Mouse (Mus musculus) hindbrain, embryonic 16.5 days (tissue): ENCODE measurements at regions not wholly inside any gene's neighbourhood (a gene's known extent, or its start where the extent isn't known, plus 50 kb on each side); places are given as distances from the start of the nearest gene placed in this dataset.

Experiments
- ATAC-seq: fragments of 200-750 bp; cut with Nextera tagmentation; 2 replicates; pipeline ENCODE4 v1.8.0; 2017; ENCODE audit warnings: moderate TSS enrichment, moderate library complexity
- H3K27ac ChIP-seq: fragments of 300-500 bp; sonication (generic); 2 replicates; pipeline ENCODE4 v1.5.1; 2014; ENCODE audit warnings: low read depth, mild to moderate bottlenecking, control low read depth, low read length, moderate library complexity
- H3K27me3 ChIP-seq: fragments of 300-500 bp; sonication (generic); replicated peaks from 2 replicates; pipeline ENCODE4 v1.6.1; 2014; ENCODE audit warnings: low read length; ENCODE audit not compliant: control insufficient read depth, insufficient read depth
- H3K36me3 ChIP-seq: fragments of 300-500 bp; sonication (generic); 2 replicates; pipeline ENCODE4 v1.6.1; 2014; ENCODE audit warnings: mild to moderate bottlenecking, low read length, moderate library complexity, mixed read lengths; ENCODE audit not compliant: control insufficient read depth, insufficient read depth
- H3K4me1 ChIP-seq: fragments of 300-500 bp; sonication (generic); 2 replicates; pipeline ENCODE4 v1.6.1; 2014; ENCODE audit warnings: low read depth, low read length; ENCODE audit not compliant: control insufficient read depth, insufficient read depth
- H3K4me2 ChIP-seq: fragments of 300-500 bp; sonication (generic); 2 replicates; pipeline ENCODE4 v1.6.1; 2014; ENCODE audit warnings: mild to moderate bottlenecking, low read length, control low read depth, moderate library complexity
- H3K4me3 ChIP-seq: fragments of 300-500 bp; sonication (generic); 2 replicates; pipeline ENCODE4 v1.5.1; 2014; ENCODE audit warnings: mild to moderate bottlenecking, low read length, control low read depth, moderate library complexity
- H3K9ac ChIP-seq: fragments of 300-500 bp; sonication (generic); 2 replicates; pipeline ENCODE4 v1.6.1; 2014; ENCODE audit warnings: low read depth, mild to moderate bottlenecking, control low read depth, low read length, moderate library complexity
- H3K9me3 ChIP-seq: fragments of 300-500 bp; sonication (generic); 2 replicates; pipeline ENCODE4 v1.6.1; 2014; ENCODE audit warnings: mild to moderate bottlenecking, low read length, moderate library complexity; ENCODE audit not compliant: control insufficient read depth
- WGBS: fragments of 180-500 bp; shearing (Covaris S2); extraction: QIAGEN DNeasy Blood & Tissue Kit; methylation state at CpG from one replicate; pipeline ENCODE4 v1.1.7; 2014; 5-methylcytosine and 5-hydroxymethylcytosine counted together

DNA sequence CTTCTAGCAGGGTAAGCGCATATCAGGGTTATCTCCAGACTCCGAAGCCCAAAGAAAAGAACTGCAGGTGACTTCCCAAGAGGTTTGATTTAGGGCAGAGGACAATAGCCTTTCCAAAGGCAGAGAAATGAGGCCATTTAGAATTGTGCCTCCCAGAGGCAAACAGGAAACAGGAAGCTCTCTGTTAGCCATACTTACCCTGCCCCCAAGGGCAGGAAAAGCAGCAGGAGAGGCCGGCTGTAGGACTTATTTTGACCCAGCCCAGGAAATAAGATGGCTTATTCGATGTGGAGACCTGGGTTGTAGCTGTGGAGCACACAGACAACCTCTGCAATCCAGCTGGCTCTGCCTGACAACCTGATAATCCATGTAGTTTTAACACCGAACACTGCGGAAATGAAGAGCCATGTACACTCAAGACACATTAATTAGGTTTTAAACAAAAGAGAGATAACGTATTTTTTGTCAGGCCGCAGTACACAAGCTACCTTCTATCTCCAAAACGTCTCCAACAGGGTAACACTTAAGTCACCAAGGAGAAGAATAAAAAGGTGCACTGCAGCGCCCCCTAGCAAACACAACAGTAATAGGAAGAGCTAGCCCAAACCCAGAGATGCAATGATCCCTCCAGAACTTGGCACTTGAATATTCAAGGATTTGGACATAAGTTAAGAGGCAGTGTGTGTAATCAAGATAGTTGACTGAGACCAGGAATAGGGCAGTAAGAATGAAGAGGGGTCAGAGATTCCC is 62.4 kb upstream of the Kdr start:
- Histone ChIP-seq H3K27ac (no peak overlapping the region), H3K36me3 (no peaks in the 10 kb centered on the region), H3K4me3 (no peak overlapping the region), H3K9ac (no peak overlapping the region), H3K27me3 (no peaks in the 10 kb centered on the region), H3K4me1 (no peaks in the 10 kb centered on the region), H3K9me3 (0 out of 2 replicates have a peak, but pooled peaks cover 6% of the 10 kb centered on the region), H3K4me2 (no peak overlapping the region)
- no peak for ATAC-seq
- WGBS: 72% methylated on average over 10 of the region's 10 CpGs

DNA sequence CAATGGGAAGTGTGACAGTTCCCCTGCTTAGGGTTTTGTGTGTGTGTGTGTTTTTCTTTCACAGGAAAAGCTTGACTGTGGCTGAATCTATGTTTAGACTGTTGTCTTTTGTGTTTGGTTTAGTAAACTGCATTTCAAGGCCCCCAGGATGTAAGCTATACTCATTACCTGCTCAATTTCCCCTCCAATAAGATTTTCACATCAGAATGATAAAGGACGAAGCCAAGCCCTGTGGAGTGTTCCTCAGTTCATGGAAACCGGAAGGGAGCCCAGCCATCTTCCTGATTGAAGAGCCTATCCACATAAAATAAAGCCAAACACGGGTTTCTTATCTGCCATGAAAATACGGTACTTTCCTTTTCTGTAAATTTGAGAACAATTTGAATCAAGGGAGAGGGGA is 50.5 kb upstream of the Kdr start:
- H3K9me3 ChIP-seq: no peaks in the 10 kb centered on the region
- H3K27me3 ChIP-seq: no peaks in the 10 kb centered on the region
- no peaks in the 10 kb centered on the region for H3K36me3 ChIP-seq
- 46% methylated on average over 4 of the region's 4 CpGs for WGBS
- no peak overlapping the region for H3K27ac ChIP-seq
- H3K4me3 ChIP-seq: no peak overlapping the region
- ATAC-seq: no peak
- H3K4me2 ChIP-seq: no peak overlapping the region
- H3K4me1 ChIP-seq: no peaks in the 10 kb centered on the region
- H3K9ac ChIP-seq: no peak overlapping the region
